Mouse (Mus musculus) hindbrain, embryonic 13.5 days (tissue): ENCODE measurements at regions not wholly inside any gene's neighbourhood (a gene's known extent, or its start where the extent isn't known, plus 50 kb on each side); places are given as distances from the start of the nearest gene placed in this dataset.

ENCODE experiments used
- ATAC-seq: fragments of 200-750 bp; cut with Nextera tagmentation; 2 replicates; pipeline ENCODE4 v1.8.0; 2017; ENCODE audit warnings: moderate TSS enrichment; ENCODE audit not compliant: low FRiP score
- H3K27ac ChIP-seq: fragments of 300-500 bp; sonication (generic); 2 replicates; pipeline ENCODE4 v1.5.1; 2015; ENCODE audit warnings: inconsistent platforms, mild to moderate bottlenecking, moderate library complexity
- H3K27me3 ChIP-seq: fragments of 300-500 bp; sonication (generic); 2 replicates; pipeline ENCODE4 v1.6.1; 2015; ENCODE audit warnings: mild to moderate bottlenecking, inconsistent platforms
- H3K36me3 ChIP-seq: fragments of 300-500 bp; sonication (generic); 2 replicates; pipeline ENCODE4 v1.6.1; 2015; ENCODE audit warnings: mild to moderate bottlenecking, inconsistent platforms
- H3K4me1 ChIP-seq: fragments of 300-500 bp; sonication (generic); replicated peaks from 2 replicates; pipeline ENCODE4 v1.6.1; 2015; ENCODE audit warnings: inconsistent platforms
- H3K4me2 ChIP-seq: fragments of 300-500 bp; sonication (generic); 2 replicates; pipeline ENCODE4 v1.6.1; 2015; ENCODE audit warnings: inconsistent platforms, mild to moderate bottlenecking, moderate library complexity
- H3K4me3 ChIP-seq: fragments of 300-500 bp; sonication (generic); 2 replicates; pipeline ENCODE4 v1.5.1; 2015; ENCODE audit warnings: mild to moderate bottlenecking, inconsistent platforms
- H3K9ac ChIP-seq: fragments of 300-500 bp; sonication (generic); 2 replicates; pipeline ENCODE4 v1.6.1; 2015; ENCODE audit warnings: mild to moderate bottlenecking, inconsistent platforms
- H3K9me3 ChIP-seq: fragments of 300-500 bp; sonication (generic); 2 replicates; pipeline ENCODE4 v1.6.1; 2016; ENCODE audit warnings: inconsistent platforms
- WGBS: fragments of 180-500 bp; shearing (Covaris S2); methylation state at CpG from one replicate; pipeline ENCODE4 v1.1.7; 2015; 5-methylcytosine and 5-hydroxymethylcytosine counted together

GRCm38 (mm10) chr7:111158791-111159286, 76.0 kb upstream of the Eif4g2 start:
- Histone ChIP-seq H3K4me1 (peaks cover 9% of the 10 kb centered on the region; the same call in 1 of the 2 replicates), H3K27me3 (no peaks in the 10 kb centered on the region), H3K4me3 (no peak overlapping the region), H3K36me3 (no peaks in the 10 kb centered on the region), H3K27ac (no peak overlapping the region), H3K4me2 (no peak overlapping the region), H3K9ac (no peak overlapping the region), H3K9me3 (no peaks in the 10 kb centered on the region)
- ATAC-seq = no peak
- WGBS = 74% methylated on average over 6 of the region's 6 CpGs

- Histone ChIP-seq H3K36me3 (no peaks in the 10 kb centered on the region), H3K9ac (no peak overlapping the region), H3K4me1 (peaks cover 9% of the 10 kb centered on the region; the same call in 1 of the 2 replicates), H3K9me3 (no peaks in the 10 kb centered on the region), H3K4me2 (no peak overlapping the region), H3K27ac (no peak overlapping the region), H3K27me3 (no peaks in the 10 kb centered on the region), H3K4me3 (no peak overlapping the region)
- 57% methylated on average over 9 of the region's 9 CpGs for WGBS
- no peak for ATAC-seq
These were observed 75.0 kb upstream of the Eif4g2 start for GRCm38 (mm10) chr7:111157754-111158325.

GRCm38 (mm10) chr7:111157287-111157686, 74.5 kb upstream of the Eif4g2 start:
- Histone ChIP-seq H3K9ac (no peak overlapping the region), H3K4me2 (no peak overlapping the region), H3K4me1 (peaks cover 9% of the 10 kb centered on the region; the same call in 1 of the 2 replicates), H3K36me3 (no peaks in the 10 kb centered on the region), H3K27ac (no peak overlapping the region), H3K4me3 (no peak overlapping the region), H3K9me3 (no peaks in the 10 kb centered on the region), H3K27me3 (no peaks in the 10 kb centered on the region)
- no peak for ATAC-seq
- WGBS = 46% methylated on average over 6 of the region's 6 CpGs

GRCm38 (mm10) chr7:111156472-111157231, 73.8 kb upstream of the Eif4g2 start:
- Histone ChIP-seq H3K4me2 (no peak overlapping the region), H3K4me1 (peaks cover 9% of the 10 kb centered on the region; the same call in 1 of the 2 replicates), H3K9ac (no peak overlapping the region), H3K9me3 (no peaks in the 10 kb centered on the region), H3K4me3 (no peak overlapping the region), H3K36me3 (no peaks in the 10 kb centered on the region), H3K27ac (no peak overlapping the region), H3K27me3 (no peaks in the 10 kb centered on the region)
- WGBS = 61% methylated on average over 8 of the region's 8 CpGs
- ATAC-seq = no peak

- 71% methylated on average over 6 of the region's 6 CpGs for WGBS
- no peak overlapping the region for H3K4me3 ChIP-seq
- no peak for ATAC-seq
- peaks cover 9% of the 10 kb centered on the region; the same call in 1 of the 2 replicates for H3K4me1 ChIP-seq
- no peaks in the 10 kb centered on the region for H3K9me3 ChIP-seq
- H3K4me2 ChIP-seq = no peak overlapping the region
- H3K9ac ChIP-seq = no peak overlapping the region
- H3K36me3 ChIP-seq = no peaks in the 10 kb centered on the region
- H3K27me3 ChIP-seq = no peaks in the 10 kb centered on the region
- H3K27ac ChIP-seq = no peak overlapping the region
These were observed 73.2 kb upstream of the Eif4g2 start for GRCm38 (mm10) chr7:111155995-111156394.

- no peaks in the 10 kb centered on the region for H3K27me3 ChIP-seq
- no peak overlapping the region for H3K9ac ChIP-seq
- peaks cover 9% of the 10 kb centered on the region; the same call in 1 of the 2 replicates for H3K4me1 ChIP-seq
- H3K4me2 ChIP-seq = no peak overlapping the region
- WGBS = 95% methylated on average over 13 of the region's 13 CpGs
- H3K36me3 ChIP-seq = no peaks in the 10 kb centered on the region
- H3K9me3 ChIP-seq = no peaks in the 10 kb centered on the region
- no peak overlapping the region for H3K4me3 ChIP-seq
- no peak for ATAC-seq
- no peak overlapping the region for H3K27ac ChIP-seq
These were observed 71.4 kb upstream of the Eif4g2 start for GRCm38 (mm10) chr7:111154217-111154616.

GRCm38 (mm10) chr7:111150540-111150939, 67.7 kb upstream of the Eif4g2 start:
- Histone ChIP-seq H3K4me3 (no peak overlapping the region), H3K9ac (no peak overlapping the region), H3K27me3 (no peaks in the 10 kb centered on the region), H3K36me3 (no peaks in the 10 kb centered on the region), H3K4me2 (no peak overlapping the region), H3K9me3 (no peaks in the 10 kb centered on the region), H3K27ac (no peak overlapping the region), H3K4me1 (no peaks in the 10 kb centered on the region)
- 93% methylated on average over 5 of the region's 5 CpGs for WGBS
- ATAC-seq = no peak

GRCm38 (mm10) chr7:111150115-111150514, 67.3 kb upstream of the Eif4g2 start:
- H3K36me3 ChIP-seq = no peaks in the 10 kb centered on the region
- no peak overlapping the region for H3K4me3 ChIP-seq
- no peaks in the 10 kb centered on the region for H3K4me1 ChIP-seq
- H3K9ac ChIP-seq = no peak overlapping the region
- WGBS = 92% methylated on average over 5 of the region's 5 CpGs
- no peak overlapping the region for H3K27ac ChIP-seq
- H3K9me3 ChIP-seq = no peaks in the 10 kb centered on the region
- no peak for ATAC-seq
- no peak overlapping the region for H3K4me2 ChIP-seq
- H3K27me3 ChIP-seq = no peaks in the 10 kb centered on the region

GRCm38 (mm10) chr7:111147593-111147992, 64.8 kb upstream of the Eif4g2 start:
- ATAC-seq = no peak
- WGBS = 92% methylated on average over 6 of the region's 6 CpGs
- no peaks in the 10 kb centered on the region for H3K27me3 ChIP-seq
- no peaks in the 10 kb centered on the region for H3K4me1 ChIP-seq
- H3K27ac ChIP-seq = no peak overlapping the region
- no peaks in the 10 kb centered on the region for H3K36me3 ChIP-seq
- no peaks in the 10 kb centered on the region for H3K9me3 ChIP-seq
- no peak overlapping the region for H3K4me2 ChIP-seq
- no peak overlapping the region for H3K4me3 ChIP-seq
- no peak overlapping the region for H3K9ac ChIP-seq

GRCm38 (mm10) chr7:111146670-111147069, 63.8 kb upstream of the Eif4g2 start:
- Histone ChIP-seq H3K27ac (no peak overlapping the region), H3K9ac (no peak overlapping the region), H3K4me3 (no peak overlapping the region), H3K4me1 (no peaks in the 10 kb centered on the region), H3K9me3 (no peaks in the 10 kb centered on the region), H3K4me2 (no peak overlapping the region), H3K27me3 (no peaks in the 10 kb centered on the region), H3K36me3 (no peaks in the 10 kb centered on the region)
- ATAC-seq = no peak
- WGBS = 91% methylated on average over 4 of the region's 4 CpGs

- Histone ChIP-seq H3K9me3 (no peaks in the 10 kb centered on the region), H3K4me1 (no peaks in the 10 kb centered on the region), H3K4me2 (no peak overlapping the region), H3K27me3 (no peaks in the 10 kb centered on the region), H3K4me3 (no peak overlapping the region), H3K9ac (no peak overlapping the region), H3K36me3 (no peaks in the 10 kb centered on the region), H3K27ac (no peak overlapping the region)
- no peak for ATAC-seq
- WGBS = 80% methylated on average over 3 of the region's 3 CpGs
These were observed 61.4 kb upstream of the Eif4g2 start for GRCm38 (mm10) chr7:111144216-111144615.

- 79% methylated on average over 7 of the region's 7 CpGs for WGBS
- ATAC-seq = no peak
- H3K4me1 ChIP-seq = no peaks in the 10 kb centered on the region
- H3K9ac ChIP-seq = no peak overlapping the region
- H3K27me3 ChIP-seq = no peaks in the 10 kb centered on the region
- H3K9me3 ChIP-seq = no peaks in the 10 kb centered on the region
- no peak overlapping the region for H3K27ac ChIP-seq
- no peak overlapping the region for H3K4me2 ChIP-seq
- no peak overlapping the region for H3K4me3 ChIP-seq
- H3K36me3 ChIP-seq = no peaks in the 10 kb centered on the region
These were observed 58.6 kb upstream of the Eif4g2 start for GRCm38 (mm10) chr7:111141285-111141965.
